Mouse (Mus musculus): ENCODE measurements at regions not wholly inside any gene's neighbourhood (a gene's known extent, or its start where the extent isn't known, plus 50 kb on each side); places are given as distances from the start of the nearest gene placed in this dataset.

DNA sequence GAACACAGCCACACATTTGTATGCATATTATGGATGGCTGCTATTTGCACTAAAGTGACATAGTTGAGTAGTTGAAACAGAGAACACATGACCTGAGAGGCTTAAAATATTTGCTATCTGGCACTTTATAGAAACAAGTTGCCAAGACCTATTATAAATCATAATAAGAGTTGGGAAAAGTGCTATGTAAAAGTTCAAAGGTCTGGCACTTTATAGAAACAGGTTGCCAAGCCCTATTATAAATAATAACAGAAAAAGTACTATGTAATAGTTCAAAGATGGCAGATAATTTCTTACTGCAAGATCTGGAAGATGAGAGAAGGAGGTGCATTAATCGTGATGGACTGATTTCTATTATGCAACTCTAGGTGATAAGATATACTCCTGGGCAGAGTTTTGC, 320.2 kb downstream of the Tfap2b start:
- in situ Hi-C loops (cut with MboI, MseI), result no loop called here

DNA sequence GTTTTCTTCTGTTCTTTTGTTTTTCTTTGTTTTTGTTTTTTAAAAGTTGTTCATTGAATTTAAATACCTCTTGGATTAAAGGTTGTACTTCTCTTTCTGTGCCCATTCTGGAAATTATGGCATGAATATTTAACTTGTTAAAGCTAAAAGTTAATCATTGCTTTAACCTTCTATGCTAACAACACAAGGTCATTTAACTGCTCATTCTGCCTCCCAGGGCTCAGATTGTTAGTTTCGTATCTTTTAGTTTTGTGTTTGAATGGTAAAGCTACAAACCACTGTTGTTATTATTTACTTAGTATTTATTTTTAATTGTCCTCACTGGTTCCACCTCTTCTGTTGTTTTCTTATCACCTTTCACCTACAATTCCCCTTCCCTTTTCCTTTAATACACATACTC, 322.7 kb downstream of the Tfap2b start:
- in situ Hi-C loops (cut with MboI, MseI), result no loop called here

DNA sequence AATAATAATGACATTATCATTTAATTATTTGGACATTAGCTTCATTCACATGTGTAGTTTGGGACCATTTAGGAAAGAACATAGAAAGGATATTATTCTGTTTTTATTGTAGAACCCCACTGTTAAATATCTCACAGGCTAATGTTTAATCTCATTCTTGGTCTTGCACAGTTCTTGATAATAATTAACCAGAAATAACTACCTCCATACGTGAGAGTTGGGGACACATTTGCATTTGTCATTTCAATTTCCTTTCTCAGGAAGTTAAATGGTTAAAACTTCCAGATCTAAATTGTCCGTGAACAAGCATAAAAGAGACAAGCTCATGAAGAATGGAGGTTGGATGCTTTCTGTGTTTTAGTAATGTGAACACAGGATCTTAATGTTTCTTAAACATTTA, 326.3 kb downstream of the Tfap2b start:
- in situ Hi-C loops (cut with MboI, MseI), result no loop called here

DNA sequence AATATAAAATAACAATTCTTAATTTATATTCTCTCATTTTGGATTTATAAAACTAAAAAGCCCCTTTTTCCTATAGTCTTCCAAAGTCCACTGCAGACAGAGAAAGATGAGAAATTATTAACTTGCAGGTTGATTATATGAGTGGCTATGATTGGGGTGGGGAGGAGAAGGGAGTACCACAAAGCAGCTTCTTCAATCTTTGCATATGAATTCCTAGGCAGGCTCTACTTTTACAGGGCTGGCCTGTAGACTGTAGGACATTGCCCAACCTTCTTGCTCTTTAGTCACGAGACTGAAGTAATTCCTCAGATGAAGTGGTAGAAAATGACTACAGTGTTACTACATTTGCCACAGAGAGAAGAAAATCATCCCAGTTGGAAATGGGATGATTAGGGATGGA, 334.3 kb downstream of the Tfap2b start:
- in situ Hi-C loops (cut with MboI, MseI), result no loop called here

DNA sequence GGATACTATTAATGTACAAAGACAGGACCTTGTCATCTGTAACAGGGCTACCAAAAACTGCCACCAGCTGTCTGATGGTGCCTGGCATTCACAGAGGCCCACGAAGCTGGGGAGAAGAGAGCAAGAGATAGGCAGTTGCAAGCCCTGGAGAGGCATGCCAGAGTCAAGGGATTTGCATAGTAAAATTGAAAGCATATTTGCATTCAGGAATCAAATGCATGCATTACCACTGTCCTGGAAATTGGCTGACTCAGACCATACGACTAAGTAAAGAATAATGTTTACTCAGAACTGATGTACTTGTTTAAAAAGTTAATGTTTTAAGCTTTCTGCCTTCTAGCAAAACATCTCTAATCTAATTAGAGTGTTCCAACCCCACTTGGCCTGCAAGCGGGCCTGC, 357.0 kb downstream of the Tfap2b start:
- in situ Hi-C loops (cut with MboI, MseI), result no loop called here

DNA sequence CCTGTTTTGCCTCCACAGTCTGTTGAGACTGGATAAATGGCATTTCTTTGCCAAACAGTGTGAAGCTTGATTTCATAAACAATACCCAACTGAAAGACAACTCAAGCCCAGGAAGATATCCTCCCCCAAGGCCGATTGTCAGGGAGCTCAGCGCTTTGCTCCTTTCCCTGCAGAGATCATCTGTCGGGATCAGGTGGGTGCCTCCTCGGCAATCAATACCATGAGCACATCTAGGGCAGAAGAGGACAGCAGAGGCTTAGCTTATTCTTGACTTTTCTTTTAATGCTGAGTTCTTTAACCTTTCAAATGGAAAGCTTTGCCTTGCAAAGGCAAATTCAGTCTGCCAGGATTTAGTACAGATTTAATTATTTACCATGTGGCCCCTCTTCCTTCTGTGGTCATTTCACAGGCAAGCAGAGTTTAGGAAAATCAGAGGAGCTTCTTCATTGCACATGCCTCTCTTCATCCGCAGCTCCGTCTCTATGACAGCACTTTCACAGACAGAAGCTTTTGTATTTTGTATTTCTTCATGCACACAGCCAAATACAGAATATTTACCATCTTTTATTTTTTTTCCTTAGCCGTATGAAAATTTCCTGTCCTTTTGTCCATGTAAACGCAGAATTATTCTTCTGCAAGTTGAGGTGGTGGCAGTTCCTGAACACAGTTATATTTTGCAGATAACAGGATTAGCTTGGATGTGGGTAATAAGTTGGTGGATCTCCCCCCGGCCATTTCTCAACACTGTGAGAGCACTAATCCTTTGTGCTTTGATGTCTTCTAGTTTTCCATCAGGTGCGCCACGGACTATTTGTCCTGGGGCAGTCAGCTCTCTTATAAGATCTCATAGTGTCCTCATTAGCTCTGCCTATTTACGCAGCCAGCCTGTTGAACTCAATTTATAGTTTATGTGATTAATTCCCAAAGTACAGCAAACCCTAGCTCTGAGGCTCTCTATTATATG, 374.6 kb downstream of the Tfap2b start:
- in situ Hi-C loops (cut with MboI, MseI), result no loop called here

DNA sequence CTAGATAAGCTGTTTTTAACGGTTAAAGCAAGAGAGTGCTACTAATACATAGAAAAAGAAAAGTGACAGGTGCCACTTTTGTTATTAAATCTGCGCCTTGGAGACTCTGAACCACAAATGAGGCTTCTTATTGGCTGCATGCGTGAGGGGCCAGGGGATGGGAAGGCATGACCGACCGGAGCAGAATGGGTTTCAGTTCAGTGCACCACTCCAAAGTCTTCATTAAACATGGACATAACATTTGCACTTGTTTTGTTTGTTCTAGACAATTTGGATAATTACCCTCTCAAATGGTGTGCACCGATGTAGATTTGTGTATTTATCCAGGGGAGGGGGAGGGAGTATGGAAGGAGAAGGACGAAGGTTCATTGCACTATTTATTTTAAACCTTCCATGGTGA, 396.8 kb downstream of the Tfap2b start:
- in situ Hi-C loops (cut with MboI, MseI), result loop anchor here in 1 of 2 experiments (25.0 kb wide), 1 partner anchor 1782 kb away; the partner anchor contains the start of gene Khdc1b

DNA sequence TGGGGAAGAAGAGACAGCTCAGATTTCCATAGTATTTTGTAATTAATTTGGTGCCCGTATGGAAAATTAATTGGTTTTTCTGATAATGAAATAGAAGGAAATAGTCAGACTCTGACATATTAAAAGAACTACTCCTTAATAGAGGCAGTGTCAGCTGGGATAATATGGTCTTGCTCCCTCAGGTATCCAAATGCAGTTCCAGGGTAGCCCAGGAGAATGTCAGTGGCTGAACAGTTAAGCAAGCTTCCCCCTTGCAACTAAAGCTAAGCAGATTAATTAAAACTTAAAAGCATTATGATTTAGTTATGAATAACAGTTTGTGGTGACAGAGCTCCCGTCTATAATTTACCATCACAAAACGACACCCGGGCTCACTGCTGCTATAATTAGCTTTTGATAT, 407.0 kb downstream of the Tfap2b start:
- in situ Hi-C loops (cut with MboI, MseI), result loop anchor here in 1 of 2 experiments (25.0 kb wide), 1 partner anchor 1772 kb away; the partner anchor contains the start of gene Khdc1b

DNA sequence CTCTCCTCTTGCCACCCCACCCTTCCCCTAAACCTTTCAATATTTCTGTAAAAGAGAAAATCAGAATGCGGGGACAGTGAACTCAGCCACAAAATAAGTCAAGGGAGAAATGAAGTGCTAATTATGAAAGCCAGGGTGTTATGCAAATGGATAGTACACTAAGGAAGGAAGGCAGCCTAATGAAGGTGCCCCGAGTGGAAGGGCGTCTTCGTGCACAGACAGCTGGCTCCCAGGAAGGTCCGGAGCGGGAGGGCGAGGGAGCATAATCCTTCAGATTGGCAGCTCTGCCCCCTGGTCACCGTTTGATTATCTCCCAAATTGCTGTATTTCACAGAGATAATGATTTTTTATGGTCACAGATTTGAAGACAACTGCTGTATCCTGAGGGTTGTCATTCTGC, 430.4 kb downstream of the Tfap2b start:
- in situ Hi-C loops (cut with MboI, MseI), result no loop called here

DNA sequence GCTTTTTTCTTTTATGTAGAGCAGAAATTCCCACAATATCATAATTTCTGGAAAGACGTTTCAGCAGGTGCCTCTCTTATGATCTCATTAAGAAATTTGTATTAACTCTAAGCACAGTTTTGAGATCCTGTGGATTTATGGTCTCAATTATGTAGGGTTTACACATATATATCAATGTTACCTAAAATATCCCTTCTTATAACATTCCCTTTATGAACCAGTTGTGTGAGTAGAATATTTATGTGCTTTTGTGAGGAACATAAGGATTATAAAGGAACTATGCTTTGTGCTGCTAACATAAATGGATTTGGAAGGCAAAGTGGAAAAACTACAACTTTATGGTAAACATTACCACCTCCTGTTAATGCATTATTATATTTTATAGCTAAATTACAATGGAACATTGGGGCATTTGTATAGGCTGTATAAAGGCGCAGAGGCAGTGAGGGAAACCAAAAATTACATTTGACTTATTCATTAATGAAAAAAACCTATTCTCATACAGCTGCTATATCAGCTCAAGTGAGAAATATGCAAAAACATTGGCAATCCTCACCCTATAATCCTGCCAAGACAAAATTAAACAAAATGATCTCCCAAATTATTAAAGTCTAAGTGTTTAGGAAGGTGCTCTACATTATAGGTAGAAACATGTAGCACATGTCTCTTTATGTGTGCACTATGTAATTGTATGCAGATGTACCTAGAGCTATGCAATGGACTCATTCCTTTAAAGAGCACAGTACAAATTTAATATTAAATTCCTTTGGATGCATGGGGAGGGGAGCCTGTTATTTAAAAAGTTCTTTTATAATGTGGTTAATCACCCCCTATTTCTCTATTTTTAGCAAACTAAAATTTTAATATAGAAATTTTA, 439.2 kb downstream of the Tfap2b start:
- in situ Hi-C loops (cut with MboI, MseI), result no loop called here

DNA sequence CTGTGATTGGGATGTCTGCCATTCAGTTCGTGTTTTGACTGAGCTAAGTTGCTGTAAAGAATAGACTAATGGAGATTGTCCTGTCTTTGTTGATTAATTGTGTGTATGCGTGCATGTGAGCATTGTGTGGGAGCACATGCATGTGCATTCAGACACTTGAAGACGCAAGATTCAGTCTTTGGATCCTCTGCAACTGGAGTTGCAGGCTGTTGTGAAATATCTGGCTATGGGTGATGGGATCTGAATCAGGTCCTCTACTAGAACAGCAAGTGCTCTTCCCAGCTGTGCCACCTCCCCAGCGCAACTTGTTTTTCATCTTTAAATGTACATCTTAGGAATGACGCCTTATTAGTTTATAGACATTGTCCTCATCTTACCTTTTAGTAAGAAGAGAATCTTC, 453.4 kb downstream of the Tfap2b start:
- in situ Hi-C loops (cut with MboI, MseI), result no loop called here

DNA sequence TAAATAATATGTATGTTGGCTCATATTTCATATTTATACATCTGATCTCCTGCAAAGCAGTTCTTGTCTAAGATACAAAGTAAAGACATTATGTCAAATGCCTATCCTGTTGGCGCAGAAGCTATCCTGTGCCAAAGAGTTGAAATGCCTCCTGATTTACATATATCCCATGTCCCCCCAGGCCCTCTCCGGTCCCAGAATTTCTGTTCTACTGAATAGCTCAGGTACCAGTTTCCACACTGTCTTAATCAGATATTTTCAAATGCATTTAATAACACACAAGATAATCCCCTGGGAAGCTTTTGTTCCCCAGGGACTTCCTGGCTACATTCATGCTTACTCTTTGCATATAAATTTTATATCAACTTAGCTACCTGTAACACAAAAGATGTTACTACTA, 454.1 kb downstream of the Tfap2b start:
- in situ Hi-C loops (cut with MboI, MseI), result no loop called here

DNA sequence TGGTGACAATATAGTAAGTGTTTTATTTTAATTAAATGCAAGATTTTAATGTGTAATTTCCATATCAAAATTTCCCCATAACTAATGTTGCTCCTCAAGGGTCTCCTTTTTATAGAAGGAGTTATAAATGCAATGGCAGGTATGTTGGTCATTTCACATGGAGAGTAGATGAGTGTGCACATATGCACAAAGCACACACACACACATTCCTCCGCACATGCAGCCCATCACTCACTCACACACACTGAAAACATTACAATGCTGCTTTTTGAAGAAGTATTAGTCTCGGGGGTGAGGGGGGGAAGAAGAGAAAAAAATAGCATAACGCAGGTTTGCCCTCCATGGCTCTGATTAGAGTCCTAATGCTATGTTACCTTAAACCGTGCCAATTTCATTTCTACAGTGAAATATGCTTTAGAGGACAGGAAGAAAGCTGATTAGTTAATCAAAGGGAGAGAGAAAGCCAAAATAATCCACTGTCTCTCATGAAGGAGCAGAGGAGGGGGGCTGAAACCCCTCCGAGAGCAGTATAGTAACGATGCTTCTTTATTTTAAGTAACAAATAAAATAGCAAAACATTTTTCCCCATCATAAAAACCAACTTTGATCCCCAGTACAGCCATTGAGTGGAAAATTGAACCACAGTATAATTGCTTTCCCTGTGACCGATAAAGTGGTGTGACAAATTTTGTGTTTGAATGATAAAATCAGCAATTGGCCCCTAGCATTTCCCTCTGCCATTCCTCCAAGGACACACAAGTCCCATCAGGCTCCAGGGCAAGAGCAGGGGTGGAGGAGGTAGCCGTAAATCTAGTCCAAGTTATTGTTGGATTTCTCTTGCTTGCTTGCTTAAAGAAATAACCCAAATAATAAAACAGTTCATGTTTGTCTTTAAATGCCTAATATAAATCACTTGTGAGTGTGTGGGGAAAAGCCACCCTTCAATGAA, 465.0 kb downstream of the Tfap2b start:
- in situ Hi-C loops (cut with MboI, MseI), result no loop called here

DNA sequence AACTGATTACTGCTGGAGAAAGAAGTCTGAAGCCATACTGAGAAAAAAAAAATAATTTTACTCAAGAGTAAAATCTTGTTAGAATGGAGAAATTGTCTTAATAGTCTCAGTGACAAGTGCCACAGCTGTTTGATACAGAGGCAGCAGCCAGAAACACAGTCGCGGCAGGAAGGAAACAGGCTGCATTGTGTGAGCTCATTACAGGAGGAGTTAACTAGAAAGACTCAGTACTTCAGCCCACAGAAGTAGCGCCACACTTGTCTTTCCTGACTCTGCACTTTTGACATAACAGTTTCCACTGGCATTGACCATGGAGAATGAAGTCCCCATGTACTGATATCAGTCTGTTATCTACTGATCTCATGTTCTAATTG, 465.7 kb downstream of the Tfap2b start:
- in situ Hi-C loops (cut with MboI, MseI), result no loop called here

DNA sequence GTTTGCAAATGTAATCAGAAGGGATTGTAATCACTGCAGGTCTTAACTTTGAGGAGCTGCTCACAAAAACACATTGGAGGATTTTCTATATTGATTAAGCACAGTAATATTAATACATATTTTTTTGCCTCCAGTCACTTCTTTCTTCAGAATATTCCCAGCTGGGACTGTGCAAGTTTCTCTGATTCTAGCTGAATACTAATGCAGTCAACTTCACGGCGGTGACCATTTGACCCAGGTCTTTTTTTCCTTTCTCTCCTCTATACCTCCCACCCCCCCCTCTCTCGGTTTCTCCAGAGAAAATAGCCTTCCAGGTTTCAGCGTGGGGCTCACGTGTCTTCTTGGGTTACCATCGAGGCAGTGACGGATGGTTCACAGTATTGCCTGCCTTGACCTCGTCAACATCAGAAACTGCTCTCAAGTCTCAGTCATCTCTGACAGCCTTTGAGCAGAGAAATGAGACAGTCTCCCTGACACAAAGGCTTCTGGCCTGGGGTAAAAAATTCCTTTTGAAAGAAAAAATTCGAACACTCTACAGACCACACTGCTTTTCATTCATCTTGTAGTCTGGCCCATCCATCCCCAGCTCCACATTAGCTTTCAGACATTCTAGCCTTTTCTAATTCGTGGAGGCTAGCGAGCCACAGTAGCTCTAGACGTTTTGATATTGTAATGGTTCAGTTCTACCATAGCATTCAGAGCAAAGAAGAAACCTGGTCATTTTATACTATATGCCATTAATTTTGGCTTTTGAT, 472.5 kb downstream of the Tfap2b start:
- in situ Hi-C loops (cut with MboI, MseI), result no loop called here
